Mouse (Mus musculus) C2C12 (cell line): ENCODE measurements around the gene Arhgap31.

Source experiments
- CEBPB ChIP-seq: IDR thresholded peaks from one replicate; pipeline ENCODE4 v1.6.1; 2011; ENCODE audit warnings: low read depth, mild to moderate bottlenecking, control low read depth, moderate library complexity
- CTCF ChIP-seq: IDR thresholded peaks from one replicate; pipeline ENCODE4 v1.5.1; 2011; ENCODE audit not compliant: control insufficient read depth, insufficient read depth, insufficient read length
- FOSL1 ChIP-seq: IDR thresholded peaks from one replicate; pipeline ENCODE4 v1.8.0; 2011; ENCODE audit warnings: mild to moderate bottlenecking, low read length; ENCODE audit not compliant: poor library complexity, insufficient read depth, severe bottlenecking
- MAX ChIP-seq: IDR thresholded peaks from one replicate; pipeline ENCODE4 v1.6.1; 2011; ENCODE audit warnings: mild to moderate bottlenecking, control low read depth
- MYOD1 ChIP-seq: IDR thresholded peaks from one replicate; pipeline ENCODE4 v1.6.1; 2011; ENCODE audit warnings: low read depth; ENCODE audit not compliant: control insufficient read depth, insufficient read length
- MYOG ChIP-seq: IDR thresholded peaks from one replicate; pipeline ENCODE4 v1.6.1; 2011; ENCODE audit not compliant: control insufficient read depth, insufficient read length; ENCODE audit errors: extremely low read depth
- USF1 ChIP-seq: IDR thresholded peaks from one replicate; pipeline ENCODE4 v1.6.1; 2011; ENCODE audit warnings: low read depth, mild to moderate bottlenecking, control low read depth, moderate library complexity

DNA sequence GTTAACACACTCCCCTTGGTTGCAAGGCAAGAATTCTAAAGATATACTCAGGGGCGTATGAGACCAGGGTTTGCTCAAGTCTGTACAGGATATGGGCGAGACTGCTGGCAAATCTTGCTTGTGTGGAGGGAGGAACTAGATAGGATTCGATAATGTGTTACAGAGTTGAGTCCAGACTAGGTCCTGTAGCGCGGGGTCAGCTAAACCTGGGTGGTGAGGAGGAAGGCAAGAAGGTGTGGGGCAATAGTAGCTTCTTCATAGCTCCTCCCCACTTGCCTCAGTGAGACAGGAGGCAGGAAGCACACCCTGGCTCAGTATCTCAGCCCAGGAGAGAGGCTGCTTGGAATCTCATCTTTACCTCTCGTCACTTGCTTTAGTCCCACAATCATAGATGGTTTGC, 16.1 kb upstream of the Arhgap31 start:
- TF ChIP-seq MAX: no peak
- no peak for TF ChIP-seq CEBPB
- TF ChIP-seq CTCF: no peak
- no peak for TF ChIP-seq USF1
- no peak for TF ChIP-seq MYOG
- TF ChIP-seq MYOD1: no peak
- no peak for TF ChIP-seq FOSL1
